Mouse (Mus musculus): ENCODE data around the gene Tpd52l2.

The Tpd52l2 gene

GRCm38 (mm10) chr2:181537444-181538047 lies 40.6 kb downstream of the Tpd52l2 start:
- DNase-seq (ENCODE audit: low spot score in 2 of 2): no peak

DNA sequence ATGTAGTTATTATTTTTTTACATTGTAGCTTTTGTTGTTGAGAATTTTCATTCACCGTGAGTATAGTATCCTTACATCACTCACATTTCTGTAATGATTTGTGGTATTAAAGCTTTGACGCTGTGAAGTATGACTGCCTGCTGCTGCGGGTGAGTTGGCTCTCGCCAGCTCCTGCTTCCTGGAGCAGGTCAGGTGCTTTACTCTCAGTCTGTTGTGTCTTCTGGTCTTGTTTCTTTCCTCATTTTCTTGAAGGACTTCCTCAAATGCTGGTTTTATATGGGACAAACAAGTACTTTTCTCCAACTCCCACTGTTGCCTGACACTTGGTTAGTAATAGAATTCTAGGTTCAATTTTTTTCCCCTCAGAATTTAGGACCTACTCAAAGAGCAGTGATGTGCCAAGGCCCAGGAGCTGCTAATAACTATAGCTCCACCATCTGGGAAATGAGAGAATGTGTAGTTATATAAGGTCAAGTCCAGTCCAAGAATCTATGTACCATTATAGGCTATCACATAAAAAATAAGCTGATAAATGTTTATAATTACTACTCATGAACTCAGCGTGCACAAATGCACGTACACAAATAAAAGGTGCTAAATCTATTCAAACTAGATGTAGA lies 44.9 kb downstream of the Tpd52l2 start:
- no peak for DNase-seq (ENCODE audit: low spot score in 2 of 2)

- DNase-seq (ENCODE audit: low spot score in 2 of 2): no peak
Measured at GRCm38 (mm10) chr2:181546142-181546541, 49.2 kb downstream of the Tpd52l2 start.

DNA sequence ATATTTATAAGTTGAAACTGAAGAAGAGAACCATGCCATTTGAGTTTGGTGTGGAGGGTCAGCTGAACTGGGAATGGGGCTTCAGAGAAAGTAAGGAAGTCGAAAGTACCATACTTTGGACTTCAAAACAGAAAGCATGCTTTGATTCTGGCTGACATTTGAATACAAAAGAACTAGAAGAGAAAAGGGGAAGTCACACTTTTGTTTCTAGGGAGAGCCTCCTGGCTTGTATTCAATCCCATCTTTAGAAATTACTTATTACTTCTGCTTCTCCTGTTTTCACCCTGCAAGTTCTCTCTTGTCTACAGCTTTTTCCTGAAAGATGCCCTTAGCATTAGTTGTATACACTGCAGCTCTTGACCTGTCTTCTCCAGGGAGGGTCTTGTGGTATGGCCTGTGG lies 51.3 kb downstream of the Tpd52l2 start:
- DNase-seq (ENCODE audit: low spot score in 2 of 2): no peak

GRCm38 (mm10) chr2:181548682-181549081 lies 51.7 kb downstream of the Tpd52l2 start:
- no peak for DNase-seq (ENCODE audit: low spot score in 2 of 2)

- no peak for DNase-seq (ENCODE audit: low spot score in 2 of 2)
Measured at GRCm38 (mm10) chr2:181550233-181550632, 53.3 kb downstream of the Tpd52l2 start.

DNA sequence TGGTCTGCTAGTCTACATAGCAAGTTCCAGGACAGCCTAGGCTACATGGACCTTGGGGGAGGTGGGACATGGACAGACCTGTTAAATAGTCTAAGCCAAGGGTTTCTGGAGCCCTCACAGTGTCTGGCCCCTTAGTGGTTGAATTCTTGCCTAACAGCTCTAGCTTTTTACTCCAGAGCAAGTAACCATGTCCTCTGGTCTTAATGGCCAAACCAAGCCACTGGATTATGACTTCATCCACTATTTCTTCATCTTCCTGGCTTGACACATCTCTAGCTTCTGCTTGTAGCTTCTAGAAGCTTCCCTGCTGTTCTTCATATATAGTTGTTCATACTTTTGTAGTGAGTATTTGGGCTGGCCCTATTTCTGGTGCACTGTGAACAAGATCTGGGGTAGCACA lies 56.8 kb downstream of the Tpd52l2 start:
- no peak for DNase-seq (ENCODE audit: low spot score in 2 of 2)

DNA sequence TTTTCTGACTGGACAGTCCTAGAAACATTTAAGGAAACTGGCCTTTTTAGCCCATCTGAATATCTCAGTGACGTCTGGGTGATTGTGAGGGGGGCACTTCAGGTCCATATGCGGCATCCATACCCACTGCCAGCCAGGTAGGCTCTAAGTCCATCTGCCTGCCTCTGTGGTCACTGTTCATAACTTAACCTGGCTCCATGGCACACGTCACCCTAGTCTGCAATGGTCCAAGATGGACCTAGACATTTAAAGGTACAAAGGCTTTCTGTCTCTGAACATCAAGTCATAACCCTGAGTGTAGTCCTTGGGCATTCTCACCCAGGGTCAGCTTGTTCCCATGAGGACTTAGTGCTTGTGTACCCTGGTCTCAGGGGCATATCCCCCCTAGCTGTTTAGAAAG lies 70.4 kb downstream of the Tpd52l2 start:
- no peak for DNase-seq (ENCODE audit: low spot score in 2 of 2)
